Mouse (Mus musculus): ENCODE data around the gene Dhrs4. TPM values are rescaled to one million over a fixed set of nuclear protein-coding genes. Genes with fewer than 3 reads are reported as not detected.

Dhrs4 gene
- polyA plus RNA-seq, 1 experiment from 2014 or later = 34.8 TPM

Other genes with a start within 250 kb of the Dhrs4 start
- gene Carmil3, start 11.9 kb downstream of the Dhrs4 start, polyA plus RNA-seq (2014; fragmentation: Nextera tagmentation; extraction: Ambion mirVana) = 8.6 and 9.7 TPM in 2 replicates
- 0.23 and 0.26 TPM in 2 replicates for gene Cpne6, start 31.7 kb downstream of the Dhrs4 start, polyA plus RNA-seq (2014; fragmentation: Nextera tagmentation; extraction: Ambion mirVana)
- not detected in 2 replicates for gene Nrl, start 46.2 kb downstream of the Dhrs4 start, polyA plus RNA-seq (2014; fragmentation: Nextera tagmentation; extraction: Ambion mirVana)
- 10.0 and 10.7 TPM in 2 replicates for gene Pck2, start 61.5 kb downstream of the Dhrs4 start, polyA plus RNA-seq (2014; fragmentation: Nextera tagmentation; extraction: Ambion mirVana)
- 76.4 and 85.4 TPM in 2 replicates for gene Dcaf11, start 81.2 kb downstream of the Dhrs4 start, polyA plus RNA-seq (2014; fragmentation: Nextera tagmentation; extraction: Ambion mirVana)
- gene A730061H03Rik, start 81.6 kb downstream of the Dhrs4 start, polyA plus RNA-seq (2014; fragmentation: Nextera tagmentation; extraction: Ambion mirVana) = 0.92 TPM in 1 of 2 replicates, not detected in the other
- gene Fitm1, start 96.9 kb downstream of the Dhrs4 start, polyA plus RNA-seq (2014; fragmentation: Nextera tagmentation; extraction: Ambion mirVana) = not detected in 2 replicates
- 111 and 114 TPM in 2 replicates for gene Psme1, start 99.4 kb downstream of the Dhrs4 start, polyA plus RNA-seq (2014; fragmentation: Nextera tagmentation; extraction: Ambion mirVana)
- 8.1 and 8.4 TPM in 2 replicates for gene Emc9, start 106.5 kb downstream of the Dhrs4 start, polyA plus RNA-seq (2014; fragmentation: Nextera tagmentation; extraction: Ambion mirVana)
- gene Psme2, start 112.4 kb downstream of the Dhrs4 start, polyA plus RNA-seq (2014; fragmentation: Nextera tagmentation; extraction: Ambion mirVana) = 189 and 202 TPM in 2 replicates
- 8.2 and 9.8 TPM in 2 replicates for gene Rnf31, start 113.0 kb downstream of the Dhrs4 start, polyA plus RNA-seq (2014; fragmentation: Nextera tagmentation; extraction: Ambion mirVana)
- 5.8 and 6.3 TPM in 2 replicates for gene Irf9, start 124.8 kb downstream of the Dhrs4 start, polyA plus RNA-seq (2014; fragmentation: Nextera tagmentation; extraction: Ambion mirVana)
- gene Rec8, start 139.3 kb downstream of the Dhrs4 start, polyA plus RNA-seq (2014; fragmentation: Nextera tagmentation; extraction: Ambion mirVana) = 2.6 and 3.5 TPM in 2 replicates
- 69.3 and 80.6 TPM in 2 replicates for gene Ipo4, start 157.2 kb downstream of the Dhrs4 start, polyA plus RNA-seq (2014; fragmentation: Nextera tagmentation; extraction: Ambion mirVana)
- 1.8 and 2.6 TPM in 2 replicates for gene Gm49378, start 159.1 kb downstream of the Dhrs4 start, polyA plus RNA-seq (2014; fragmentation: Nextera tagmentation; extraction: Ambion mirVana)
- gene Tm9sf1, start 165.0 kb downstream of the Dhrs4 start, polyA plus RNA-seq (2014; fragmentation: Nextera tagmentation; extraction: Ambion mirVana) = 56.6 and 58.1 TPM in 2 replicates
- gene Tssk4, start 171.4 kb downstream of the Dhrs4 start, polyA plus RNA-seq (2014; fragmentation: Nextera tagmentation; extraction: Ambion mirVana) = 0.87 and 1.1 TPM in 2 replicates
- gene Mdp1, start 181.8 kb downstream of the Dhrs4 start, polyA plus RNA-seq (2014; fragmentation: Nextera tagmentation; extraction: Ambion mirVana) = 61.9 and 66.2 TPM in 2 replicates
- gene Gmpr2, start 193.2 kb downstream of the Dhrs4 start, polyA plus RNA-seq (2014; fragmentation: Nextera tagmentation; extraction: Ambion mirVana) = 55.4 and 61.8 TPM in 2 replicates
- 595 and 615 TPM in 2 replicates for gene Nedd8, start 193.4 kb downstream of the Dhrs4 start, polyA plus RNA-seq (2014; fragmentation: Nextera tagmentation; extraction: Ambion mirVana)
- 62.6 and 64.4 TPM in 2 replicates for gene Tinf2, start 203.1 kb downstream of the Dhrs4 start, polyA plus RNA-seq (2014; fragmentation: Nextera tagmentation; extraction: Ambion mirVana)
- 0.27 and 0.59 TPM in 2 replicates for gene Tgm1, start 235.2 kb downstream of the Dhrs4 start, polyA plus RNA-seq (2014; fragmentation: Nextera tagmentation; extraction: Ambion mirVana)
- 22.0 TPM in 2 replicates for gene Rabggta, start 243.5 kb downstream of the Dhrs4 start, polyA plus RNA-seq (2014; fragmentation: Nextera tagmentation; extraction: Ambion mirVana)

Measured in midbrain, embryonic 11.5 days (tissue).